Mouse (Mus musculus) kidney, postnatal 4 days (tissue): ENCODE measurements around the gene Cog6.

Source experiments
- DNase-seq, 2 experiments: peaks; one replicate each; pipeline ENCODE4 v3.0.0; 2021; ENCODE audit warnings: mixed read lengths in 2 of 2

Gene Cog6

DNA sequence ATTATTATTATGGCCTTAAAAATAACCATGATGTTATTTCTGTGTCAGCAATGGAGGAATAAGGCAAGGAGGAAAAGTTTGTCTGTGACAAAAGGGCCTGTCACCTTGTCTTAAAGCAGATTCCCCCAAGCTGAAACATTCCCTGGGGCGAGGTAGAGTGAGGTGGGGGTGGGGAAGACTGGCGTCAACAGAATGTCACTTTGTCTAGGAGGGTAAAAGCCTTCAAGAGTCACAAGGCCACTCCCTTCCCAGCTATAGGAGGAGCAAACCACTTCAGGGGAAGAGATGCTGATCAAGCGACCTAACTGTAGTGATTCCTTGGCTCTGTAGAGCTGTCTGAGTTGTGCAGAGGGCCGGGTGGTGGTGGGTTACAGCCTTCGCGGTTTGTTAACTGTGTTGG is 14.5 kb upstream of the Cog6 start:
- DNase-seq, result no peak

DNA sequence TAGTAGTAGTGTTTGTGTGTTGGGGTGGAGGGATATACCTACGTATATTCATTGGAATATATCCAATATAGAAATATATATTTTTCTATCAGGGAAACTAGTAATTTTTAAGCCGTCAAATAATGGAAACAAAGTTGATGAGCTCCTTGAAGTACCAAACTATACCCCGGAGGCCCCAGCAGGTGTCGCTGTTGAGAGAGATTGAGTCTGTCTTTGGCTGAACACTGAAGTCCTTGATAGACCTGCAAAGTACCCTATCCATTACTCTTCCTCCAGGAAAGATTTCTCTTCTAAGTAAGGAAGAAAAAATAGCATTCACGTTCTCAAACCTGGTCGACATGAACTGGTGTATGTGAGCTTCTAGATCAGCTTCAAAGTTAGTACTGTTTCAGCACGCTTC is 12.0 kb upstream of the Cog6 start:
- DNase-seq, result peak; percentile 87 to 88

DNA sequence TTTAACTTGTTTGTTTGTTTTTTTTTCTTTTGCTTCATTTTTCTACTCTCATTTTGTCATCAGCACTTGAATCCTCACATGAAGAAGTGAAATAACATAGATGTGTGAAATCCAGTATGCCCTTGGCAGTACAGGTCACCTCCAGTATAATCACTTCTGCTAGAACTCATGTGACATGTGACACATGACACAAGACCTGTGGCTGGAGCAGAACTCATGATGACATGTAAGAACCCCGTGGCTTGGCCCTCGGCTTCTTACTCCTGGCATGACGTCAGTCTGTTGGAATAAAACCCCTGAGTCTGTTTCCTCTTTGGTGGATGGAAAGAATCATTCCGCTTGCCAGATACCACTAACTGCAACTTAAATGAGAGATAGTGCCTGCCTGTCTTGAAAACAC is 10.3 kb upstream of the Cog6 start:
- DNase-seq, result no peak

DNA sequence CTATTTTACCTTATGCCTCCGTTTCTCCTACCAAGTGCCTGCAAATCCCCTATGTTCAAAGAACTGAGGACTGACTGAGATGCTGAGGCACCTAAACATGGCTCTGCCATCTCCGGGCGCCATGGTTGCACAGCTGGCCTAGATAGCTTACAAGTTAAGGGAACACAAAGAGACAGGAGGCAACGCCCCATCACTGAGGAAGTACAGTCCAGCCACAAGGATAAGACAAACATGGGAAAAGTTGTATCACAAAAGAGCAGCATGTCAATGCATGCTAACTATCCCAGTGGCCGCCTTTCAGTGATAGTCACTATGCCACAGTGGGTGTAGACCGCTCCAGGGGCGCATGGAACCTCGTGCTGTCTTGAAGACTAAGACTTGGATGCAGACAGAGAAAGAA is 9.6 kb downstream of the Cog6 start:
- DNase-seq, result no peak

DNA sequence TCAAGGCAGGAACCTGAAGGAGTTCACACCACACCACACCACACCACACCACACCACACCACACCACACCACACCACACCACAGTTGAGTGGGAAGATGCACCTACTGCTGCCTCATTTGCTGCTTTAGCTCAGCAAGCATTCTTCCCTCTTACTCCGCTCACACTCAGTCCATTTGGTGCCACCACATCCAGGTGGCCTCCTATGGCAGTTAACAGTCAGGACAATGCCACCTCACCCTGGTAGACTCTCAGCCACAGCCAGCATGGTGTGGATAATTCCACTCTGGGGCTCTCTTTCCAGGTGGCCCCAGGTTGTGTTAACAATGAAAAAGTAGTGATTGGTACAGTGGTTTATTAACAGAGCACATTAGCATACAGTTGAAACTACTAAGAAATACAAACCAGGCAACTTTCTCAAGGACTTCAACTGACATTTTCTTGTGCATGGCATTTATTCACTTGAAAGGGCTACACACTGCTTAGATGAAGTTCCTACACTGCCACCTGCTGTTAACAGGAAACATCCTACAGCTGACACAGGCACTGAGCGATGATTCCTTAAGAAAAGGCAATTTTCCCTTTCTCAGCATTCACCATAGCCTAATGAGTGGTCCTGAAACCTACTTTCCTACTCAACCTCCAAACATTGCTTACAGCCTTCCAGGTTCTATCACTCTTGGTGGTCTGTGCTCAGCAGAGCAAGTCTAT is 12.5 kb downstream of the Cog6 start:
- DNase-seq, result peak in 1 of 2 experiments; percentile 44

DNA sequence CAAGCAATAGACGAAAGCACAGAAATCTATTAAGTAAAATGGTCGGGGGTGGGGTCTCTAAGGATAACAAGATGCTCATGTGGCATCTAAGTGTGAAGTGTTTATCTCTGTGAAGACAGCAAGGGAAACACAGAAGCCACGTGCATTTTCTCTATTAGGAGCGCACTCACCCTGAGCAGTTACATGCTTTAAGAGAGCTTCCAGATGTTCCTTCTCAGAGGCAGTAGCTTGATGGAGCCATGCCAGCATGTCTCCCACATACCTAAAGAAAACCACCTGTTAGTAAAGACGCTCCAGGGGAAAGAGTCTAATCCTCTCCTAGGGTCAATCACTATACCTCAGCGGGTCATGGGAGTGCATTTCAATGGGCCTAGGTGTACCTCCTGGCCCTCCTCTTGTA is 15.0 kb downstream of the Cog6 start:
- DNase-seq, result peak; percentile 29 to 51

DNA sequence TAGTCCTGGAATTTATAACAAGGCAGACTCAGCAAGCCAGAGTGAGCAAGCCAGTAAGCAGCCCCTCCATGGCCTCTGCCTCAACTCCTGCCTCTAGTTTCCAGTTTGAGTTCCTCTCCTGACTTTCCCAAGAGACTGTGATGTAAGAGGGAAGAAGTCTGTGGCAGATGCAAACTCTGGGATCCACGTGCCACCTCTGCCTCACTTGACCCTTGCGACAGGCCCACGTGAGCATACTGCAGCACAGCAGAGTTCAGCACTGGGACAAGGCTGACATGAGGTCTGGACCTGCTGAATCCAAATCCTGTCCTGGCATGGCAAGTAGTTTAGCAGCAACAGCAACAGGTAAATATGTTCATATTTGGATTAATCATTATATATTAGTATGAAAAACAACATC is 17.0 kb downstream of the Cog6 start:
- DNase-seq, result no peak

DNA sequence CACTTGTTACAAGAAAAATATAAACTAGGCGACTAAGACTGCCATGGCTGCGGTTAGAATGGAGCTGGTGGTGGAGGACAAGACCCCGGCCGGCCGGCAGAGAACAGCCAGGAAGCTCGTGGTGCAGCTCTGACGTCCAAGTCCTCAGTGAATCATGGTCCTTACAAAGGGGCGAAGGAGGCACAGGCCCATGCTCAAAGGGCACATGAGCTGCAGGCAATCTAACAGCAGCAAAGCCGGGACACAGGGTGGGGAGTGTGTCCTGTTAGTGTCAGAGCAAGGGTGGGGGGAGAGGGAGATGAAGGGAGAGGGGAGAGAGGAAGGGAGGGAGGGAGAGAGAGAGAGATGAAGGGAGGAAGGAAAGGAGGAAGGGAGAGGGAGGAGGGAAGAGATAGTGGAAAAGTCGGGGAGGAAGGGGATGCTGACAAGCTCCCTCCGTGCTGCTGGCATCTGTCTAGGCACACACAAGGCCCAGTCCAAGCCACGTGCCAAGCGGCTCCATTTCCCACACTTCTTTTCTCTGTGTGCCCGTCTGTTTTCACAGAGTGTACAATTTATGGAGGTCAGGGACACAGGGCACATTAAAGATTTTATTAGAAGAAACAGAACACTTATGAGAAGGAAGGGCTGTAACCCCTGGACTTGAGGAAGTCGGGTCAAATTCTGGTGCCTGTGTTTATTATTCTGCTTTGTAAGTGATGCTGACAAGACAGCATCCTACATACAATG is 17.9 kb downstream of the Cog6 start:
- peak; percentile 26 to 30 for DNase-seq

DNA sequence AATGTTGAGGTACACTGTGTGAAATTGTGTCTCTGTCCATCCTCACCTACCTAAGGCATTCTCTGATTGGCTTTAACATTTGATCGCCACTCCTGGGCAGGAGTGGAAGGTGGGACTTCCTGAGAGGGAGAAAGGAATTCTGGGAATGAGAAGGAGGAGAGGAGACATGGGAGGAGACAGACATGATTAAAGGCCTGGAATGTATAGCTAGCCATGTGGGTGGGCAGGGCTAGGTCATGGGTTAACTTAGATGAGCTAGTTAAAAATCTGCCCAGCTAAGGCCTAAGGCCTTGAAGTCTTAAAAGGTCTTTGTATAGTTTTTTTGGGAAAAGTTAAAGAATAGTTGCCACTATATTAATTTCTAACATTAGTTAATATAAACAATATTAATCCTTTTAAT is 19.7 kb downstream of the Cog6 start:
- peak in 1 of 2 experiments; percentile 19 for DNase-seq

DNA sequence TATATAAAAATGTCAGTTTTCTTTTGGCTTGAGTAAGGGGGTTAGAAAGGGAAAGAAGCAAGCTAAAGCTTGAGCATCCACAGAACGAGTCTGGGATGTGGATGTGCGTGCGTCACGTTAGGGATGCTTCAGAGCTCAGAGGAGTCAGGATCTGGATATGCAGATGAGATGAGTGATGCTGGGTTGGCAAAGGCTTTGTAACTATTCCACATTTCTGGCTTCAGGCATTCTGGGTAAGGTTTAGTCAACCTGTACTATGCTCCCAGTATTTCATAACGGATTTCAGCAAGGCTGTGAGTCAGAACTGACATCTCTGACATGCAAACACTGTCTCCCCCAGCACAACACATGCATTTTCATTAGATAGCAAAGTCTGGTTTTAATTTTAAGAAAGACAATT is 20.4 kb downstream of the Cog6 start:
- no peak for DNase-seq

DNA sequence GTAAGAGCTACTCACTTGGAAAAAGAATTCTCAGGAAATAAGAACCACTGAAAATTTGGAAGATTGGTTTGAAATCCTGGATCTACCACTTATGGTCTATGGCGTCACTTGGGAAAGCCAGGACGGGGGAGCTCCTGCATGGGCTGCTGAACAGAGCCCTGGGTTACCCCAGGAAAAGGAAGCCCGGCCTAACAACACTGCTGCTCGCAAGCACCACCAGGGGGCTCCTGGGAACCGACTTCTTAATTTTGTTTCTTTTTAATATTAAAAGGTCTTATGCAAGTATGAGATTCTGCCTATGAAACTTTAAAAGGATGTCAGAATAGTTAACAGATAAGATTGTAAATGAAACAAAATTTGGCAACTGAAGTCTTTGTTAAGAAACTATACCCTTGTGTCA is 22.4 kb downstream of the Cog6 start:
- DNase-seq, result peak; percentile 39 to 43

DNA sequence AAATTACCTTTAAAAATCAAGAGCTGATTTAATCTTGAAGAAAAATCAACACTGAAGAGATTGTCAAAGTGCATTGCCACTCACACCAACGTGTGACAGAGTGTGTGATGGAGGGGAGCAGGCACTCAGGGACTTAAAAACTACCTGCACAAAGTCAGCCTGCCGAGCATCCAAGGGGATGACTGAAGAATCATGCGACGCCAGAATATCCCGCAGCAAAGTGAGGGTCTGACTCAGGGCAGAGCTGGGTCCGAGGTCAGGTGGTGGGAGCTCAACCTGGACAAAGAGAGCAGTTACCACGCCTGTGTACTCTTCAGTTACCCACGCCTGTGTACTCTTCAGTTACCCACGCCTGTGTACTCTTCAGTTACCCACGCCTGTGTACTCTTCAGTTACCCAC is 23.7 kb downstream of the Cog6 start:
- DNase-seq, result no peak

DNA sequence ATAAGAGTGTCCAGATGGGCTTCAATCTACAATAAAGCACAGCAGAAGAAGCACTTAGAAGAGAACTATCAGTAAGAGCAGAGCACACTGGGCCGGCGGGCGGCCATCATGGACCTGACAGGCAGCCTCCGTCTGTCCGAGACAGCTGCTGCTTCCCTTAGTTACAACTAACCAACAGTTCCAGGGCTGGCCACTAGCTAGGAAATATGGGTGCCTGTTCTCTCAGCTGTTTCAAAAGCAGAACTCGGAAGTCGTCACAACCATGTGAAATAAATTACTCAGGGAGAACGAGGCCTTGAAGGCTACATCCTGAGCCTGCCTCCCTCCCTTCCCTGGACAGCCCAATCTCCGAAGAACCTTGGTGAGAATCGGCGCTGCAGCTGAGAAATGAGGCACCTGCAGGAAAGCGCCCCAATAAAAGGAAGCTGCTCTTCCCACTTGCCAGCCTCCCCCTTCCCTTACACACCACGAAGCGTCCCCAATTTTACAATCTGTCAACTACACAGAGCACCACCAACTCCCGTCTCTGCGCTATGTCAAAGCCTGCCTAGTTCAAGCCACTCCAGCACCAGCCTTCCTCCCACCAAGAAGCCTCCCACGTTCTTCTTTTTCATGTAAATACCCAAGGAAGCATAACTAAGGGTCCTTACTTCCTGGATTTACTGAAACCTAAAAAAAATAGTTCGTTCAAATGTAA is 26.8 kb downstream of the Cog6 start:
- peak; percentile 40 to 58 for DNase-seq

DNA sequence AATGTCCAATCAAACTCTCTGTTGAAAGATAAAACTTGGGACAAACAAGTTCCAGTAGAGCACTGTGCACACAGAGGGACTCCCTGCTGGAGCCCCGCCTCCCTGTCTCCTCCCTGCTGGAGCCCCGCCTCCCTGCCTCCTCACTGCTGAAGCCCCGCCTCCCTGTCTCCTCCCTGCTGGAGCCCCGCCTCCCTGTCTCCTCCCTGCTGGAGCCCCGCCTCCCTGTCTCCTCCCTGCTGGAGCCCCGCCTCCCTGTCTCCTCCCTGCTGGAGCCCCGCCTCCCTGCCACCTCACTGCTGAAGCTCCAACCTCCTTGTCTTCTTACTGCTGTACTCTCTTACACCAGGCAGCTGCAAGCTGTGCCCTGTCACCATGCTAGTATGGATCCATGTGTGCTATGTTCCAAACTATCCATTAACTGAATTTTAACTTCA is 31.5 kb downstream of the Cog6 start:
- DNase-seq, result peak; percentile 48 to 64

DNA sequence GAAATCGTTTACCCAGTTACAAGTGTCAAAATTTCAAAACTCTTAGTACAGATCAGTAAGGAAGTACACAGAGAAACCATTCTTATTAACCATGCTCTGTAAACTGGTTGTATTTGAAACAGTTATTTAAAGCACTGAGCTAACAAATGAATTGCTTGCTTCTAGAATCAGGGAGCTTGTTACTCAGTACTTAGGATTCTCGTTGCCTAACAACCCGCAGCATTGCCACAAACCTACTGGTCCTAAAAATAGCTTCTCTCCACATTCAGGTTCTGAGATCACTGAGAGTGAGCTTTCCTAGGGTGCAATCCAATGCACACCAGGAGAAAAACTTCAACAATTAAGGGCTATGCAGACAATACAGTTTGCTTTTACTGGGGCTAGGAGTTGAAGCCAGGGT is 33.3 kb downstream of the Cog6 start:
- DNase-seq, result no peak

DNA sequence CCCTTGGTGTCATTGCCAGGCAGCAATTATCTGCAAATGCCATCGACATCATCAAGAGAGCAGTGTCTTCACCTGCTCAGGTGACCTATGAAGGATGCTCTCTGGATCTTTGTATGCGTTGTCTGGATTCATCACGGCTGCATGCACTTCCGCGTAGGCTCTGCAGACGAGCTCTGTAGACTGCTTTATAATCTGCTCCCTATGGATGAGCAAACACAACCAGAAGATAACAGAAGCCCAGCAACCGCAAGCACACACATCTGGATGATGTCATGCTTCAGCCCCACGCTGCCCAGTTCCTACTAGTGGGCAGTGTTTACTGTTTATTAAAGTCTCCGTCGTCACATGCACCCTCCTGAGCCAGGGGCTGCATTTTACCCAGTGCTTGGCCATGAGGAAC is 34.0 kb downstream of the Cog6 start:
- DNase-seq, result no peak

DNA sequence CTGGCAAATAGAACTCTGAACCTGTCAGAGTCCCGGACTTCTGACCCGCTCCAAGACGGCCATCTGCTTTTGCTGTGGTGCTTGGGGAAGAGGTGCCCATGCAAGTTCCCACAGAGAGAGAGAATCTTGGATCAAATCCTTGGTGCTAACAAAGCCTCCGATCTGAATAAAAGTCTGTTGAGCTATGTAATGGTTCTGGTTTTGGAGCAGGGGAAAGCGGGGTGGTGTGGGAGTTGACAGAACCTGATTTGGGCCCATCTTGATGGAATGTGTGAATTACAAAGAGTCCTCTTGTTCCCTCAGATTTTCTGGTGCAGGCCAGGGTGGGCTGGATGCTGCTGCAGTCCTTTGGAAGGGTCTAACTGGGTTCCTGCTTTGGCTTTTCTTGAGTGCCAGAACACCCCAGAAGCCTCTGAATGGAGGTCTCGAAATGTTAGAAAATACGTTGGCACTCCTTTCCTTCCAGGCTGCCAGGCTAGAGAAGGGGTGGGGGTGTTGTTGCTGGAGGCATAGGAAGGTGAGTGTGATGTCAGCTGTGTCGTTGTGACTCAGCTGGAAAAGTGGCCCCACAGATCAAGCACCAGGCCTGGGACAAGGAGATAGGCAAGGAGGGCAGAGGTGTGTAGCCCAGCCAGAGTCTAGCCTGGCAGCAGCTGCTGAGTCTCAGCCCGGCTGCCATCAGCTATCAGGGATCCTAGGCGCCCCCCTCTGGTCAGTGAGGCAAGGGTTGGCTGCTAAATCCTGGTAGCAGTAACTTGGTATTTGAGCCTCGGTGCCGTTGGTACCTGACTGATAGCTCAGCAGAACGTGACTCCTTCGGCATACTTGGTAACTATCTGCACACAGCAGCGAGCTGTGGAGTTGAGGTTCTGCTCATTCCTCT is 42.1 kb downstream of the Cog6 start:
- peak; percentile 89 to 91 for DNase-seq

DNA sequence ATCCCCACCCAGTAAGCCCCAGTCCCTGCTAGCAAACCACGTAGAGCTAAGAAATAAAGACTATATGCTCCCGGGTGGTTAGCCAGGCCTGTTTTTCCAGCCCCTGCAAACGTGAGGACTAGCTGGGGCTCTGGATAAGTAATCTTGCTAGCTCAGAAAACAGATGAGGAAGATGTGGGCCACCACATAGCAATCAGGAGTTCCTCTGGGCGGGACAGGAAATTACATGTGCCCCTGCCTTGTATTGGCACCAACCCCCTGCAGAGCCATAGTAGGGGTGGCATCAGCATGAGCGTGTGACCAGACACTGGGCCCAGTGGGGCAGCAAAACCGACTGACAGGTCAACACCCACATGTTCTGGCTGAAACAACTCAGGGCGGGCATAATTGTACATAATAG is 44.1 kb downstream of the Cog6 start:
- DNase-seq, result no peak

DNA sequence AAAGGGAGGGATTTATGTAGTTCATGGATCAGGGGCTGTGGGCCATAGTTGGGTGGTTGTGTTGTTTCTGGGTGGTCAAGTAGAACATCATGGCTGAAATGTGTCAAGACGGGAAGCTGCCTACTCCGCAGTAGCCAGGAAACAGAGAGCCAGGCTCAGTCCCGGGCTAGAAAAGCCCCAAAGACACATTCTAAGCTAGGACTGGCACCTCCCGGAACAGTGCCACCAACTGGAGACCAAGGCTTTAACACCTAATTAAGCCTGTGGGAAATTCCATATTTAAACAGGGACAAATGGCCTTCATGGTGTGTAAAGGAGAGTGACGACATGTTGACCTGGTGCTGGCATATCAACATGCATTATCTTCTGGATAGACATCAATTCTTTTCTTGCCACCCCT is 50.0 kb downstream of the Cog6 start:
- DNase-seq, result no peak

DNA sequence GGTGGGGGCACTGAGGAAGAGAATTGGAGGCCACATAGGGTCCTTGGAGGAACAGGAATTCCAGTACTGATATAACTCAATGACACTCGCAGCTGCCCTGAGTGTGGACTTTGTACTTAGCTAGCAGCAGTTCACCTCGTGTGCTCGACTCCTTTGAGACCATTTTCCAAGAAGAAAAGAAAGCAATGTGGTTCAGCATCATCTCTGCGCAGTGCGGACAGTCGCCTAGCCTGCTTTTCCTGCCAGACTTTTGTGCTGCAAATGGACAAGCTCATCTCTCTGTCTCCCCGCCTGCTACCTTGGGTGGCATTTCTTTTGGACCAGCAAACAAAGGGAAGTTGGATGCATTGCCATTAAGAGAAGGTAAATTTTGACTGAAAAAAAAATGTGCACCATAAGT is 52.8 kb downstream of the Cog6 start:
- no peak for DNase-seq

DNA sequence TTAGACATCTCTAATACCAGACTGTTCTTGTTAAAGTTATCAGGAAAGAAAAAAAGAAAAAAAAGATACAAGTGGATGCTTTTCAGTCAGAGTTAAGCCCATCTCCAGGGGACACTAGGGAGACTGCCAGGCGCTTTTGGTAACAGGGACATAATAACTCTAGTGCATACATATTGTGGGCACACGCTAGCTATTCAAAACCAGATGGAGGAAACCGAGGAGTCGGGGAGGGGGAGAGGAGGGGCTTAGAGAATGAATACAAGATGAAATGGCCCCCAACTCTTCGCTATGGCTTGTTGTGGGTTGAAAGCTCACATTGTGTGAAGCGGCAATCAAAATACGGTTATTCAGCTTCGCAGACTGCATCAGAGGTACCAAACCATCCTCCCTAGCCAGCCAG is 53.6 kb downstream of the Cog6 start:
- no peak for DNase-seq

DNA sequence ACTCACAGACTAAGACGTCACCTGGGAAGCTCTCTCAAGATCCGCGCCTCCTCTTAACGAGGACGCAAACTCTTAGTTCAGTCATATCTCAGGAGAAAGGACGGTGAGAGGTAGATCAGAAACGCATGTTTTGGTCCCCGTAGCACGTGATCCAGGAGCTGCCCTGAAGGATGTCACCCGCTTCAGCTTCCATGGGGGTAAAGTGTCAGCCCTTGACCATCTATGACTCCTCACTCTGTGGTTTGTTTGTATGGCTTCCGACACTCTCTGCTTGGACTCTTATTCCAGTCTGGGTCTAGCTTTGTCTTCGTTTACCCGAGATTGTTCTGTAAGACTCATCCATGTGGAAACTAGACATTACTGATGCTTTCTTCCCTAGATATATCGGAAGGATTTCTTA is 54.6 kb downstream of the Cog6 start:
- DNase-seq, result no peak

DNA sequence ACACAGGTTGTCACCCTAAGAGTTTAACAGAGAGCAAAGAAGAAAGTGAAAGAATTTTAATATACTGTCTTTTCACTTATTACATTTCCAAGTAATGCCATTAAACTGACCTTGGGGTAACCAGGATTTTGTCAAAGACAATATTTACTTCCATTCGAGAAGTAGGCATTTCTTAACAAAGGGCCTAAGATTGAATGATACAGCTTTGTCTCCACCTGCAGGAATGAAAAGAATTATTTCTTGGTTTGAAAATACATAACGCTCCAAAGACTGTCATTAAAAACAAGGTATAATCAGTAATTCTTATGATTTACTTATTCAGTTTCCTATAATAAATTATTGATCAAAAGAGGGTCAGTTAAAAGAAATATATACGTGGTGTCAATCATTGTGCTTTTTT is 55.4 kb downstream of the Cog6 start:
- DNase-seq, result no peak
